Mouse (Mus musculus) liver, embryonic 14.5 days (tissue): ENCODE measurements around the gene Pappa.

Experiments
- CTCF ChIP-seq: IDR thresholded peaks from 2 replicates; pipeline ENCODE4 v1.5.1; 2016; ENCODE audit warnings: antibody characterized with exemption, low read depth, control low read depth
- EP300 ChIP-seq: IDR thresholded peaks from 2 replicates; pipeline ENCODE4 v1.6.1; 2016; ENCODE audit warnings: antibody characterized with exemption, low read depth

GRCm38 (mm10) chr4:65321340-65321739, 197.4 kb downstream of the Pappa start:
- TF ChIP-seq EP300, result no peak
- TF ChIP-seq CTCF, result no peak
